Mouse (Mus musculus) erythroblast, embryonic 14.5 days (primary cell): ENCODE data around the gene Ticrr.

Source experiments
- GATA1 ChIP-seq: IDR thresholded peaks from 2 replicates; pipeline ENCODE4 v1.6.1; 2012; ENCODE audit warnings: low read length, inconsistent platforms, mixed read lengths
- TAL1 ChIP-seq: IDR thresholded peaks from 3 replicates; pipeline ENCODE4 v1.6.1; 2012; ENCODE audit warnings: low read length, inconsistent platforms, mixed read lengths

- TF ChIP-seq TAL1 (no peak), GATA1 (no peak)
These were observed 61.5 kb downstream of the Ticrr start for GRCm38 (mm10) chr7:79721386-79721977.
